Mouse (Mus musculus) lung, adult 18-20 months (tissue): Measurements from ENCODE around the gene 9330161L09Rik.
"Not testable (repeated sequence)": the region's sequence is repeated elsewhere in the genome, so short reads cannot be mapped to it uniquely, and the experiment has no call there.

Experiments used
- DNase-seq, 2 experiments: peaks; one replicate each; pipeline ENCODE4 v3.0.0; 2022; ENCODE audit warnings: mixed read lengths in 2 of 2

The 9330161L09Rik gene

GRCm38 (mm10) chr12:103407720-103408119, at the start of gene 9330161L09Rik:
Gene 9330161L09Rik, minus strand, starts transcription at chr12:103407820.
- no peak for DNase-seq

DNA sequence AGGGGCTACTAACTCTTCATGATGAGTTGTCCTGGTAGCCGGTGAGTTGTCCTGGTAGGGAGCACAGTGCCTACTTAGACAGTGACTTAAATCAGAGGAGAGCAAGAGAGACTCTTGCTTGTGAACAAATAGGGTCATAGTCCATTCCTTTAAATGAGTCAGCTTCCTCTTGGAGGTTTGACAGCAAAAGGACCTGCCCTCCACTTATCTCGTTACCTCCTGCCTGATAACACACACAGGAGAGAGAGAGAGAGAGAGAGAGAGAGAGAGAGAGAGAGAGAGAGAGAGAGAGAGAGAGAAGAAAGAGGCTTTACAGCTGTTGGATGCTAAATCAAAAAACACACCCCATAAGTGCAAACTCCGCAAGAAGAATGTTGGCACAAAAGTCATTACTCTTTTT, 49.5 kb upstream of the 9330161L09Rik start, which contains the start of gene Ifi27l2b:
Ifi27l2b (minus strand) TSS at position 84 of the 400 bp plus-strand sequence.
- no peak for DNase-seq

- not testable (repeated sequence) for DNase-seq
Measured at GRCm38 (mm10) chr12:103456727-103457126, 49.1 kb upstream of the 9330161L09Rik start.

DNA sequence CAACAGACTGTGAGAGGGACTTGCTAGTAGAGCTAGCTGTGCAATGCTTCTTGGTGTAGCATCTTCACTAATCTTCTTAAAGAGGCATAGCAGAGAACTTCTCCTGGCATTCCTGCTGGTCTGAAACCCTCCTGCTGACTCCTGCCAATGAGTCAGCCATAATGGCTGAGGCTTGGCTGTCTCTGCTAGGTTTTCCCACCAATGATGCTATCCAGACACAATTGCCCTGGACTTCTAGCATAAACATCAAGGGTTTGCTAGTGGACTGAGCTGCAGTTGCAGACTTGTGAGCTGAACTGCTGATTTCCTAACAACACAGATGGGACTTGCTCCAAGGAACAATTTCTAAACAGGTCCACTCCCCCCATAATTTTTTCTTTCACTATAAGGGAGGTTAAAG, 45.7 kb upstream of the 9330161L09Rik start:
- no peak for DNase-seq

GRCm38 (mm10) chr12:103445060-103445459, 37.4 kb upstream of the 9330161L09Rik start:
- no peak for DNase-seq

DNA sequence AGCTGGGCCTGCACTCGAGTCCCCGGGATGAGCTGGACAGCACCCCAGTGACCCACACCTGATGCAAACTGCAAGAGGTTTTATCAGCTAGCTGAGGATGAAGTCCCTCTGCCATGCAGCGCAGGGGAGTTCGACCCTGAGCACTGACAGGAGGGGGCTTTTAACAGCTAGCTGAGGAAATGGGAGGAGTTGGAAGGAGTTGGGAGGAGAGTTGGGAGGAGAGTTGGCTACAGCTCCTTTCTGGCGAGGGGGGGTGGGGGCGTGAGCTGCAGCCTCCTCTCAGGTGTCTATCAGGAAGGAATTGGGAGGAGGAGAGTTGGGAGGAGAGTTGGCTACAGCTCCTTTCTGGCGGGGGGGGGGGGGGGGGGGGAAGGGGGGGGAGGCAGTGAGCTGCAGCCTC, 36.6 kb upstream of the 9330161L09Rik start:
- not testable (repeated sequence) for DNase-seq

GRCm38 (mm10) chr12:103443524-103443923, 35.9 kb upstream of the 9330161L09Rik start, which contains the start of gene Ifi27l2a:
Gene Ifi27l2a, minus strand, starts transcription at chr12:103443680.
- DNase-seq, result peak in 1 of 2 experiments; percentile 19

DNA sequence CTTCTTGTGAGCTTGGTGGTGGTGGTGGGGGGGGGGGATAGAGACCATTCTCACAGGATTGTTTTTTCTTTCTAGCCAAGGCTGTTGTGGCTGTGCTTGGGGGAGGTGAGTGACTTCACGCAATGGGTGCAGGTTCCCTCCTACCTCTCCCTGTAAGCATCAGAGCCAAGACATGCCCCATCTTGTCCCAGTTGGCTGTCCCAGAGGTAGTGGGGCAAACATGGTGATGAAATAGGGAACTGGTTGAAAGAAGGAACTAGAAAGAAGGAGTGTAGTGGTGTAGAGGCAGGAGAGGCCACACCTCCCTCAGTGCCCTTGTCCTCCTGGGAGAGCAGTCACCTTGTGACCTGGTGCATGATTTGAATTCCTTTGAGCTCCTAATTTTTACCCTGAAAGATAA, 30.0 kb upstream of the 9330161L09Rik start:
- peak in 1 of 2 experiments; percentile 23 for DNase-seq

DNA sequence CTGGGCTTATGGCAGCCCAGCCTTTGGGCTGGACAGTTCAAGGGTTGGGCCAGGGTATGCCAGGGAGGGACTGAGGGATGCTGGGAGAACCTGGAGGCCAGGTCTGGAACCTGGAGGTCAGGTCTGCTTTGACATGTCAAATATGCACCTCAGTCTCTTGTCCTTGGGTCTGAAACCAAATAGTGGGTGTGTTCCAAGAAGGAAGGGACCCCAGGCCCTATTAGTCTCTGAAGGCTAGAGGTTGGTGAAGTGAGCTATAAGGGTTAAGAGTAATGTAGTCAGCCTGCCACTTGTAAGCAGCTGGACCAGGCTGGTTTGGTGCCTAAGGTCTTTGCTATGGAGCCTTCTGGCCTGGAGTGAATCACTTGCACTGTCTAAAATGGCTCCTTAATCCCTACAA, 27.2 kb upstream of the 9330161L09Rik start:
- DNase-seq, result no peak

DNA sequence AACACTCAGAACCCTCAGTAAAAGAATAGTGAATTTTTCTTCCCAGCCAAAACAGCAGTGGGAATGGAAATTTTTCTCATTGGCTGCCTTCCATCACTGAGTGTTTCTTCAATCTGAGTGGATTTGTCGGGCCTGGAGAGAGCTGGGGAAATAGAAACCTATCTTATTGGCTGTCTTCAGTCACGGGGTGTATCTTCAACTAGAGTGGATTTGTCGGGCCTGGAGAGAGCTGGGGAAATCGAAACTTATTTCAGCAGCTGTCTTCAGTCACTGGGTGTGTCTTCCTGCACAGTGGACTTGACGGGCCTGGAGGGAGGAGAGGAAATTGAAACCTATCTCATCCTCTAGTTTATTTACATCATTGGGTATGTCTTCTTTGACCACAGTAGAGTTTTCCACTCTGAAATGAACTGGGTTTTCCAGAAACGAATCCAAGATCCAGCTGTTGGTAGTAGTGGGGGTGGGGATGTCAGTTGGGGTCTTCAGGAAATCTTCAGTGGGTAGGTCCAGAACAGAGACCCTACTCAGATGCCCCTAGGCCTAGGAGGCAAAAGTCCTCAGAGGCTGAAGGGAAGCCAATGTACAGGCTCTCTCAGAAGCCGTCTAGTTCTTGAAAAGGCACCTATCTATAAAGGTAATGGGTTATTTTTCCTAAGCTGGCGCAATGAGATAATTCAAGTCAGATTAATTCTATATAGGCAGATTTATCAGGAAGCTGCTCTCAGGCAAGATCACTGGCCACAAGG, 26.5 kb upstream of the 9330161L09Rik start, which contains the start of gene Ifi27:
Ifi27 (plus strand) TSS at position 226 of the 746 bp plus-strand sequence.
- peak; percentile 85 to 93 for DNase-seq

GRCm38 (mm10) chr12:103433430-103433829, 25.8 kb upstream of the 9330161L09Rik start:
- no peak for DNase-seq

DNA sequence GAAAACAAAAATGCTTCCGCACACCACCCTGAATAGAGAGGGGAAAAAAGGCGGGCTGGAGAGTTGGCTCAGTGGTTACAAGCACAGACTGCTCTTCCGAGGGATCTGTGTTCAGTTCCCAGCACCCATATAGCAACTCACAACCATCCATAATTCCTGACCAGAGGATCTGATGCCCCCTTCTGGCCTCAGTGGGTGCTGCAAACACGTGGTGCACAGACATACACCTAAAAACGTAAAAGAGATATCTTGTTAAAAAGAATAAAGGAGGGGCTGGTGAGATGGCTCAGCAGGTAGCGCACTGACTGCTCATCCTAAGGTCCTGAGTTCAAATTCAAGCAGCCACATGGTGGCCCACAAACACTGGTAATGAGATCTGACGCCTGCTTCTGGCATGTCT, 19.1 kb upstream of the 9330161L09Rik start:
- DNase-seq, result no peak

DNA sequence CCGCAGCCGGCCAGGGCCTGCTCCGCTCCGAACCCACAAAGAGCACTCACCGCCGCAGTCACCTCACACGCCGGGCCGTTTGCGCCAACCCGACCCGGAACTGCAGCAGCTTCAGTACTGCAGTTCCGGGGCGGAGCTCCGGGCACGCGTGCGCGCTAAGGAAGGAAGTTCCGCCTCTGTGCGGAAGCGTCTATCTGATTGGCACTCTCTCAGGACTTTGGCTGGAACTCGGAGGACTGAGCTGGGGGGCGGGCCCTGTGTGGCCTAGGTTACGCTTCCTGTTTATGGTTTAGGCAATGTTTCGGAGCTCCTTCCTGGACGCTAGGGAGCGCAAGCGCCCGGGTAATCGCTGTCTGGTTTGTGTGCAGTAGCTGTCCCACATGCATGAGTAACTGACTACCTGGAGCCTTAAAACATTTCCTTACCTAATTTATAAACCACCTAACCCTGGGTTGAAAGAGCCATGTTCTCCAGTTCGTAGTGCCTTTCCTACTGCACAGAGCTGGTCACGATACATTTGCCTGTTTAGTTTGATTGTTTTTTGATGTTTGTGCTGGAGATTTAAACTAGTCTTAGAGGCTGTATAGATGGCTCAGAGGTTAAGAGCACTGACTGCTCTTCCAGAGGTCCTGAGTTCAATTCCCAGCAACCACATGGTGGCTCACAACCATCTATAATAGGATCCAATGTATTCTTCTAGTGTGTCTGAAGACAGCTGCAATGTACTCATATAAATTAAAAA, 18.3 kb upstream of the 9330161L09Rik start, which contains the start of gene Ddx24:
Ddx24 (minus strand) TSS at position 102 of the 742 bp plus-strand sequence.
- peak; percentile 99 for DNase-seq

DNA sequence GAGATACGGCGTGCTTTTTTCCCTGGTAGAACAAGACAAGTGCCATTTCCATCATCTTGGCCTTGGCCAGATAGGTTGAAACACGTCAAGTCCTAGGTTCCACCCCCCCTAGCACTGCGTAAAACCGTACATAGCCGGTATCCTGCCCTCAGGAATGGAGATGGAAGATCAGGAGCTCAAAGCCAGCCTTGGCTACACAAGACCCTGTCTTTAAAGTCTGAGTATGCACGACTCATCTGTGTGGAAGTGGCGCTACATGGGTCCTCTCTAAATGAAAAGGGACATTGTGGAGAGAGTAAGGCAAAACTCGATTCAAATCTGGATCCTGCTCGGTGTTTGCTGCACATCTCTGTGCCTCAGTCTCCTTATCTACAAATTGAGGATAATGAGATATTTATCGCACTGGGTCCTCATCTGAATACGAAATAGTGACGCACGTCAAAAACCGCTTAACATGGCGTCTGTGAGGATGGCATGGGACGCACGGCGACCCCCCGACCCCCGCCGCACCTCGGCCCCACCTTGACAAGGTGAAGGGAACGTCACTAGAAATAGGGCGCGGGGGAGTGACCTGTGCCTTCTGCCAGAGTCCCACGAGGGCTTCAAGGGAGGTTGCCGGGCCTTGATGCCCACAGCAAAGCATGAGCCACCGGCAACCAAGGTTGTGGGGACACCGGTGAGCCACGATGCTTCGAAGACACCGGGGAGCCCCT, 17.6 kb upstream of the 9330161L09Rik start:
- no peak for DNase-seq

DNA sequence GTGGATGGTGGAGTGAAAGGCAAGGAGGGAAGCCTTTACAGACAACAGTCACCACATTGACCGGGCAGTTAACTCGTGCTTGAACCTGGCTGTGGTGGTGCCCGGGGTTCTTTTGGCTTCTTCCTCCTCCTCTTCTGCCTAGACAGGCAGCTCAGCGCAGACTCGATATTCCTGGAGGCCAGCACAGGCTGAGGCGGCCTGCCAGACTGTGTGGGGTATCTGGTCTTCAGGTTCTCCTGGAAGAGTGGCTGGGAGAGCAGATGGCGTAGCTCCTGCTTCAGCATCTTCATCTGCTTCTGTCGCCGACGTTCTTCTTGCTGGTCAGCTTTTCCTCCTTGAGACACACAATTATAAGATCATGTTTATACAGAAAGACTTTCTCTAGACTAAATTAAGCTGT, 524 bp upstream of the 9330161L09Rik start:
- DNase-seq, result no peak

DNA sequence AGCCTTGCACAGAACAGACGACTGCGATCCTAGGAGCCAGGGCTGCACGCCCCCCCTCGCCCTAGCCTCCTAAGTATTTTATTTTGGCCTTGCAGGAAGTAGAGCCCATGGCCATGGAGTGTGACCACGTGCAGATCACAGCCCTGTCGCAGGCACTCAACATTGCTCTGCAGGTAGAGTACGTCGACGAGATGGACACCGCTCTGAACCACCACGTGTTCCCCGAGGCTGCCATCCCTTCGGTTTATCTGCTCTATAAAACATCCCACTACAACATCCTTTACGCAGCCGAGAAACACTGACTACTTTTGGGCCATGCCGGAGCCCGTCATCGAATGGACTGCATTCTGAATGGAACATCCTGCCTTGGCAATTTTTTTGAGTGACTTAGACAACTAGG, 3.5 kb downstream of the 9330161L09Rik start:
- DNase-seq, result no peak

DNA sequence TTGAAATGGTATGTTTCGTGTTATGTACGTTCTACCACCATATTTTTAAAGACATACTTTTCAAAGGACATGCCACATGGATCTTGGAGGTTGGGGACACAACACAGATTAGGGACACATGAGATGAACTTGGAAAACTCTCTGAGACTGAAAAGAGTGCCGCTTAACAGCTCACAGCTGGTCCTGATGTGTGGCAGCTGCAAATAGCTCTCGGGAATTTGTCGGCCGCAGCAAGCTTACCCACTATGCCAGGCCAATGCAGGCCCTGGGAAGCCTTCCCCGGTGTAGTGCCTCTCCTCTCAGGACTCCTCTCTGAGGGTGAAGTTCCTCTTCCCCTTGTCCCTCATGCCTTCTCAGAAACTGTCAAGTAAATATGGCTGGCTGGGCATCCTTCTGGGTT, 10.9 kb downstream of the 9330161L09Rik start:
- peak; percentile 33 to 42 for DNase-seq

DNA sequence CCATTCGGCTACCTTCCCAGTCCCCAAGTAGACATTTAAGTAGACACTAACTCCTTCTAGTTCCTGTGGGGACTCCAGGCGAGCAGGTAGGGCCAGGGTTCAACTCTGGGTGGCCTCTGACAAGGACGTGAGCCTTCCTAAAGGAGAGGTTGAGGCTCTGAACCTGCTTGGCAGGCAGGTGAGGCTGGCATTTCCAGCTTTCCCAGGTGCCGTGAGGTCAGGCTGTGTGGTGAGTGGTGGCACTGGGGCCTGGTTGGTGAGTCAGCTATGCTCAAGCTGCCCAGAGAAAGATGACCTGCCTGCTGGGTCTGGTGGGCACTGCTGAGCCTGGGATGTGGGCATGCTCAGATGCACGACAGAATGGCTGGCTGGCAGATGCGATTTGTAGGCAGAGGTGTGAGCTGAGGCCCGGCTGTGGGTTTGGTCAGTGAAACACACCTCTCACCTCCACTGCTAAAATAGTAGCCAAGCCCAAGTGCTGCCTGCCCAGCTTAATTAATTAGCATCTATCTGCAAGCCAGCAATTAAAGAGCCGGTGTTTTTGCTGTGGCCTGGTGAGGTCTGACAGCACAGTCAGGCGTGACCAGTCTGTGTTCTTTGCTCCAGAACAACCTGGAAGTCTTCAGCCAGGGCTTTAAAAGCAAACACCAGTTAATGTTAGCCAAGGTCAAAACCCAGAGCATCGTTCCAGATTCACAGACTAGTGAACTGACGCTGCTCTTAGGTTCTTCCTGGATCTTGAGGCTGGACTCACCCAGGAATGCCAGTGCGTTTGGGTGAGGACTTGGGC, 11.9 kb downstream of the 9330161L09Rik start:
- DNase-seq, result peak in 1 of 2 experiments; percentile 11

- DNase-seq, result no peak
Measured at GRCm38 (mm10) chr12:103393528-103393927, 14.1 kb downstream of the 9330161L09Rik start.

GRCm38 (mm10) chr12:103391098-103391497, 16.5 kb downstream of the 9330161L09Rik start:
- no peak for DNase-seq

- DNase-seq, result peak in 1 of 2 experiments; percentile 41
Measured at GRCm38 (mm10) chr12:103389982-103390381, 17.6 kb downstream of the 9330161L09Rik start.

- DNase-seq, result peak; percentile 21 to 33
Measured at GRCm38 (mm10) chr12:103389348-103389727, 18.3 kb downstream of the 9330161L09Rik start.
